Mouse (Mus musculus) spleen, adult 2 months (tissue): ENCODE results near the gene Ncoa6. TPM values are rescaled to one million over a fixed set of nuclear protein-coding genes. Genes with fewer than 3 reads are reported as not detected.

ENCODE experiments used
- DNase-seq, 2 experiments: peaks; one replicate each; pipeline versions ENCODE4 v3.0.0 to v3.0.0-alpha.2; 2012 to 2021; ENCODE audit warnings: low spot score in 2 of 2, low read depth in 1 of 2
- H3K27ac ChIP-seq: fragments of 200-500 bp; 2 replicates; pipeline ENCODE4 v1.5.1; 2012; ENCODE audit warnings: low read length, inconsistent platforms; ENCODE audit not compliant: insufficient read depth
- H3K27me3 ChIP-seq: fragments of 200-500 bp; 2 replicates; pipeline ENCODE4 v1.6.1; 2012; ENCODE audit warnings: mild to moderate bottlenecking, moderate library complexity, low read length, inconsistent platforms; ENCODE audit not compliant: control insufficient read depth, insufficient read depth
- H3K36me3 ChIP-seq: fragments of 200-500 bp; 2 replicates; pipeline ENCODE4 v1.6.1; 2012; ENCODE audit warnings: mild to moderate bottlenecking, low read length, inconsistent platforms; ENCODE audit not compliant: control insufficient read depth, insufficient read depth
- H3K4me1 ChIP-seq: fragments of 200-500 bp; 2 replicates; pipeline ENCODE4 v1.6.1; 2011; ENCODE audit warnings: inconsistent platforms; ENCODE audit not compliant: control insufficient read depth, insufficient read depth, insufficient read length
- H3K4me3 ChIP-seq: fragments of 200-500 bp; 2 replicates; pipeline ENCODE4 v1.5.1; 2011; ENCODE audit warnings: mild to moderate bottlenecking, inconsistent platforms; ENCODE audit not compliant: insufficient read depth, insufficient read length; ENCODE audit errors: extremely low read depth
- CTCF ChIP-seq: fragments of 200-500 bp; IDR thresholded peaks from 2 replicates; pipeline ENCODE4 v1.5.1; 2011; ENCODE audit warnings: mild to moderate bottlenecking, inconsistent platforms; ENCODE audit not compliant: insufficient read depth, insufficient read length, insufficient replicate concordance; ENCODE audit errors: extremely low read depth
- POLR2A ChIP-seq: fragments of 200-500 bp; IDR thresholded peaks from 2 replicates; pipeline ENCODE4 v1.6.1; 2011; ENCODE audit warnings: low read depth, low read length, inconsistent platforms
- WGBS: fragments of 180-500 bp; shearing (Covaris S2); methylation state at CpG from one replicate; pipeline ENCODE4 v1.1.7; 2018; 5-methylcytosine and 5-hydroxymethylcytosine counted together
- polyA plus RNA-seq: library from polyadenylated mRNA; depleted of rRNA; stranded (reverse); fragments of >200 nt; gene quantifications from 2 replicates; pipeline ENCODE4 v1.2.3, GENCODE M21; 2012

Gene Ncoa6
- polyA plus RNA-seq, 1 experiment, result 41.8 TPM

- H3K4me1 ChIP-seq, result no peaks in the 10 kb centered on the region
Observed at GRCm38 (mm10) chr2:155373302-155373701, 100.4 kb downstream of the Ncoa6 start.

DNA sequence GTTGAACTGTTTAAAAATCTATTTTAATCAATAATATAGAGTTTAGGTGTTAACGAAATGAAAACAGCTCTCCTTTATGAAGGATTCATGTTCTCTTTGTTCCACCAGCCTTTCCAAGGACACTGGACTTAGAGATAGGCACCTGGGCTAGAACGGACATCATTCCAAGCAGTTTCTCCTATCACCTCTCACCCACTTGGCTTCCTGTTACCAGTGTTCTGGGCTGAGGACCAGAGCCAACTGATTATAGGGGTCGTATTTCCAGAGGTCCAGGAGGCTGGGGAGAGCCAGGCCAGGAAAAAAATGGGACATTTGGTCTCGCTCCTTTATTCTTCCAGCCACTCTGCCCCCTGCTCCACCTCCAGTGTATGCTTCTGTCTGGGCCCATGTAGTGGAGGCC lies 101.2 kb downstream of the Ncoa6 start:
- no peak overlapping the region for H3K27ac ChIP-seq
- no peaks in the 10 kb centered on the region for H3K27me3 ChIP-seq
- H3K4me3 ChIP-seq, result no peak overlapping the region
- 82% methylated on average over 4 of the region's 4 CpGs for WGBS
- TF ChIP-seq CTCF (no peak), POLR2A (no peak)
- H3K36me3 ChIP-seq, result no peaks in the 10 kb centered on the region
- DNase-seq, result no peak
- H3K4me1 ChIP-seq, result no peaks in the 10 kb centered on the region

More at GRCm38 (mm10) chr2:155373302-155373701, 100.4 kb downstream of the Ncoa6 start:
- TF ChIP-seq CTCF, result no peak
- Histone ChIP-seq H3K36me3 (no peaks in the 10 kb centered on the region), H3K27ac (no peak overlapping the region), H3K4me3 (no peak overlapping the region), H3K27me3 (no peaks in the 10 kb centered on the region)
- no peak for DNase-seq
- 63% methylated on average over 1 of the region's 1 CpGs for WGBS

DNA sequence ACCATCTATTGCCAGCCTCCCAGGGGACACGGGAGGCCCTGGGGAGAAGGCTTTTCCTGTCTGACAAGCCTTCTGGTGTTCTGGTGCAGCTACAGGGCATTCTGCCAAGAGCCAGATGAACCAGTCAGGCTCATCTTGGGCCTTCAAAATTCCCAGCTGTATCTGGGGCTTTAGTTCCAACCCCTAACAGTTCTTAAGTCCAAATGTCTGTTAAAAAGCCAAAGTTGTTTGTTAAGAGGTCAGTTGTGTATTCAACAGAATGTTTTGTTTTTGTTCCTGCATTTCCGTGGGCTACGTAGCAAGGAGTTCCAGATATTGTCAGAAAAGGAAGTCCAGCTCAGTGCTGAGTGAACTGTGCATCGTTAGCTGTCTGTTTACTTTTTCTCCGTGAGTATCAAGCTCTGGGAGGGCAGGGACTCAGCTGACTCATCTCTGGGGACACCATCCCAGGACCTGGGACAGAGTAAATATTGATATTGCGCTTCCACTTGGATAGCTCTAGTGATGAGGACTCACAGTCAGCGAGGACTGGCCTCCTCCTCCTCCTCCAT lies 104.3 kb downstream of the Ncoa6 start:
- no peak overlapping the region for H3K4me3 ChIP-seq
- TF ChIP-seq POLR2A (no peak), CTCF (no peak)
- no peak overlapping the region for H3K27ac ChIP-seq
- H3K4me1 ChIP-seq, result no peaks in the 10 kb centered on the region
- H3K27me3 ChIP-seq, result no peaks in the 10 kb centered on the region
- DNase-seq, result no peak
- WGBS, result 57% methylated on average over 7 of the region's 7 CpGs
- no peaks in the 10 kb centered on the region for H3K36me3 ChIP-seq

DNA sequence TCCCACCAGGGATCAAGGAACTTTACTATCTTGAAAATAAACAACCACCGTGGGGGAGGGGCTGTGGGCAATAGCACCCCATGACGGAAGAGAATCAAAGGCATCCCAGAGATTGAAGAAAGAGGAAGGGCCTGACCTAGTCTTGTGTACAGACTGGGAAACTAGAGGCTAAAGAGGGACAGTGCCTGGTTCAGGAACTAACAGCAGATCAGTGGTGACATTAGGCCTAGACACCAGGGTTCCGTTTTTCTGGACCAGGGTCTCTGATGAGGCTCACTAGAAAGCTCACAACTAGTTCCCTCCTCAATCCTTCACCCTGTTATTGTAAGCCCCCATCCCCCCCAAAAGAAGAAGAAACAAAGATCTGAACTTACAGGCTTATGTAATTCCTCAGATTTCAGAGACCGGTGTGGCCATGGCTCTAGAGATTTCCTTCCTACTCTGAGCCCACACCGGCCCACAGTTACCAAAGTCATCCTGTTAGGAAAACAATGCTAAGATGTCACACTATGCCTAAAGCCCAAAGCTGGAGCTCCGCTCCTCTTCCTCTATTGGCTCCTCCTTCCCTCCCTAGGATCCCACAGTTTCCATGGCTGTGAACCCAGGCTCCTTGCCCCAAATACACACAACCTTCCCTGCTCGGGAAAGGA lies 105.9 kb downstream of the Ncoa6 start:
- 66% methylated on average over 7 of the region's 7 CpGs for WGBS
- DNase-seq, result no peak

DNA sequence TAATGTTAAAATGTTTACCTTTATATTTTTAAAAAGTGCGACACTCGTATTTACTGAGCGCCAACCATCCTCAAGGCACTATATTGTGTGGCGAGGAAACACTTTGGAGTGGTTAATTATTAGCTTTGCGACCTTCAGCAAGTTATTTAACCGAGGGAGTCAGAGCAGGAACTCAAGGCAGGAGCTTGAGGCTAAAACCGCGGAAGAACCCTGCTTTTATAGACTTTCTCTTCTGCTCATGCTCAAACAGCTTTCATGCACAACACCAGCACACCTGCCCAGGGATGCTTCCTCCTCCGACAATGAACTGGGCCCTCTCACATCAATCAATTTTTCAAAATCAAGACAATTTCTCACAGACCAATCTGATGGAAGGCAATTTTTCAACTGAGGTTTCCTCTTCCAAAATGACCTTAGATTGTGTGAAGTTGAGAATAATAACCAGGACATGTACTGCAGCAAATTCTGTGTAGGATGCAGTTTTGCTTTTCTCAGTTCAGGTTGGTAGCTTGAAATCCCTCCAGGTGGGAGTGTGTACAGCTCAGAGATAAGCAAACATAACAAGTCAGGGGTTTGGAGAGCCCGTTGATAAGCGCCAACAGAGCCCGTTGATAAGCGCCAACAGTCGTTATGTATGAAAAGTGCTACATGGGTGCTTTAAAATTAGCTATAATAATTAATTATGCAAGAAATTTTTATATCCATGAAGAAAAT lies 115.9 kb downstream of the Ncoa6 start:
- Histone ChIP-seq H3K4me3 (peak overlapping the region; percentile 52), H3K27ac (no peak overlapping the region), H3K4me1 (no peaks in the 10 kb centered on the region), H3K27me3 (no peaks in the 10 kb centered on the region), H3K36me3 (no peaks in the 10 kb centered on the region)
- no peak for DNase-seq
- TF ChIP-seq POLR2A (no peak), CTCF (no peak)
- WGBS, result 32% methylated on average over 14 of the region's 14 CpGs

More for the DNA sequence above, 105.9 kb downstream of the Ncoa6 start:
- no peak for TF ChIP-seq POLR2A
- no peak for TF ChIP-seq CTCF
- no peak overlapping the region for H3K27ac ChIP-seq
- H3K36me3 ChIP-seq, result no peaks in the 10 kb centered on the region
- no peak overlapping the region for H3K4me3 ChIP-seq
- no peaks in the 10 kb centered on the region for H3K27me3 ChIP-seq
- no peaks in the 10 kb centered on the region for H3K4me1 ChIP-seq

- Histone ChIP-seq H3K4me3 (peak within 1 kb of the TSS; percentile 89), H3K27me3 (no peaks in the 10 kb centered on the region), H3K27ac (peak within 1 kb of the TSS; percentile 61), H3K4me1 (no peaks in the 10 kb centered on the region), H3K36me3 (no peaks in the 10 kb centered on the region)
- WGBS, result under 1% methylated on average over 38 of the region's 38 CpGs
- TF ChIP-seq CTCF, result no peak
- TF ChIP-seq POLR2A, result peak; percentile 60
- DNase-seq, result peak; percentile 87 to 94
Observed at GRCm38 (mm10) chr2:155356971-155357591, 116.6 kb downstream of the Ncoa6 start, which contains the start of gene Pigu. Gene Pigu (minus strand): TSS chr2:155357430.
